Mouse (Mus musculus): ENCODE results near the gene Ankrd13c.

The Ankrd13c gene

DNA sequence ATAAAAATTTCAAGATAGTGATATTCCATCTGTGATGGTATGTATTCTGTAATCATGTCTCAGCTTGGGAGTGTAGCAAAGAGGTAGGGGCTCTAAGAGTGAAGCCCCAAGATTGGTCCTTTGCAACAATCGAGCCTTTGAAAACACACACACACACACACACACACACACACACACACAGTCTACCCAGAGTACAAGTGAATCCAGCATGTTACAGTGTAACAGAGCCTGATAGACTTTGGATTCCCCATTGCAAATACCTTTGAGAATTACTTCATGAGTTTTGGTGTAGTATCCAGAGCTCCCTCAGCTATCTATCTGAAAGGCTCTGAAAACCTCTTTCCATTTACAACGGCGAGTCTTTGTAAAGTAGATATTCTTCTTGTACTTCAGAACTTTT, 9.2 kb downstream of the Ankrd13c start:
- no peak for DNase-seq

DNA sequence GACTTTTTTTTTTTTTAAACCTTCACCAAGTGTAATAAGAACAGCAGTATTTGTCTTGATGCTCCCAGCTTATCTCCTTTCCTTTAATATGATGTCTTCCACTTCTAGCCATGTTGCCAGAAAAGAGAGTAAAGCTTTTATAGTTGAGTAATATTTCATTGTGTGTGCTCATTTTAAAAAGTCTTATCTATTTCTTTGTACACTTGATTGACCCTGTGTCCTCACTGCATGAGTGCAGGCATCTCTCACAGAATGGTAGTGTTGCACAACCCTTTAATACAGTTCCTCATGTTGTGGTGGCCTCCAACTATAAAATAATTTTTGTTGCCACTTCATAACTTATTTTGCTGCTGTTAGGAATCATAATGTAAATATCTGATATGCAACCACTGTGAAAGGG, 10.3 kb downstream of the Ankrd13c start:
- DNase-seq = no peak

GRCm38 (mm10) chr3:157971151-157971550, 24.1 kb downstream of the Ankrd13c start:
- no peak for DNase-seq

- DNase-seq = no peak
Measured at GRCm38 (mm10) chr3:157973236-157973635, 26.2 kb downstream of the Ankrd13c start.

- no peak for DNase-seq
Measured at GRCm38 (mm10) chr3:157979619-157980018, 32.6 kb downstream of the Ankrd13c start.

DNA sequence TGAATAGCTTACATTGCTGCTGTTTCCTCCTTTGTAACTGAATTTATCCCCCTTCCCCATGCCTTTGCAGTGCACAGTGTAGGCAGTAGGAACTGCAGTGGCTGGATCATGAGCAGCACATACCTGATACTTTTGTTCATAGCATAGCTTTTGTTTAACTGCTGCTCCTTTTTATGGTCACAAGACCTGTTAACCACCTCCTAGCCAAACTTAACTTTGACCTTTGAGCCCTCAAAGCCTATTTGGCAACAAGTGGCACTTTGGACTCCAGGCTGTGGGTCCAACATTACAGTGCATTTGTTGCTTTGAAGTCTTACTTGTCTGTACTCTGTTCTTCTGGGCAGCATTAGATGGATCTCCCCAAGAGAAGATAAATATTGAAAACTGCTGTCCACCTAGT, 46.3 kb downstream of the Ankrd13c start:
- peak; percentile 86 for DNase-seq

- no peak for DNase-seq
Measured at GRCm38 (mm10) chr3:157995726-157996125, 48.7 kb downstream of the Ankrd13c start.

- no peak for DNase-seq
Measured at GRCm38 (mm10) chr3:157998742-157999369, 51.8 kb downstream of the Ankrd13c start.

DNA sequence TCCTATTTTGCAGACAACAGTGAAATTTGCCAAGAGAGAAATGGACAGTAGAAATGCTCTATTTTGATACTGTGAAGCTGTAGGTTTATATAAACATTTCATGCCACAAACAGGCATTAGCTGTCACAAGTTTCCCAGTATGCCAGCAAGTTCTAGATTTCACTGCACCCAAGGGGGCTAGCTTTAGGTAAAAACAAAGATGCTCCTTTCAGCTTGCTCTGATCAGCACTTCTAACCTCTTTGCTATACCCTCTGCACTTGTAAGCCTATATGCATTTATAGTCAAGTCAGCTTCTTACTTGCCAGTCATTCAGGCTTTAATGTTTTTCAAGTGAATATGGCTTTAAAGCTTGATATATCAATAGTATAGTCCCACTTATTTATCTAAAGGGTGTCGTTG, 61.6 kb downstream of the Ankrd13c start:
- DNase-seq = no peak

GRCm38 (mm10) chr3:158009762-158010320, 62.8 kb downstream of the Ankrd13c start:
- no peak for DNase-seq

DNA sequence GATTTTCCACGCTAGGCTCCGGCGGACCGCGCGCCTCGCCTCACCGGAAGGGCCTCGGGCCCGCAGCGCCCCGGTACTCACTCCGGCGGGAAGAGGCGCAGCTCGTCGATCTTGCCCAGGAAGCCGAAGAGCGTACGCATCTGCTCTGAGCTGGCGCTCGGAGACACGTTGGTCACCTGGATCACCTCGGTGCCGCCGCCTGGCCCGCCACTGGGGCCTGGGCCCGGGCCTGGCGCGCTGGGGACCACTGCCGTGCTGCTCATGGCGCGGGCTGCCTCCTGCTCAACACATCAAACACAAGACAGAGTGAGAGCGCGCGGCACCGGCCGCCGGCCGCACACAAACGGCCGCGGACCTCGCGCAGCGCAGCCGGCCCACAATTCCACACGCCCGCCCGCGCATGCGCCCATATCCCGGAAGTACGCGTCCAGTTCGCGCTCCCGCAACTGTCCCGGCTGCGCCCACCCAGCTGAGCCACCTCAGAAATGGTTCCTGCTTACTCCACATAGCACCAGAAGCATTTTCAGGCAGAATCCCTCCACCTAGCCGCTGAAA, 84.4 kb downstream of the Ankrd13c start:
- peak; percentile 80 for DNase-seq

DNA sequence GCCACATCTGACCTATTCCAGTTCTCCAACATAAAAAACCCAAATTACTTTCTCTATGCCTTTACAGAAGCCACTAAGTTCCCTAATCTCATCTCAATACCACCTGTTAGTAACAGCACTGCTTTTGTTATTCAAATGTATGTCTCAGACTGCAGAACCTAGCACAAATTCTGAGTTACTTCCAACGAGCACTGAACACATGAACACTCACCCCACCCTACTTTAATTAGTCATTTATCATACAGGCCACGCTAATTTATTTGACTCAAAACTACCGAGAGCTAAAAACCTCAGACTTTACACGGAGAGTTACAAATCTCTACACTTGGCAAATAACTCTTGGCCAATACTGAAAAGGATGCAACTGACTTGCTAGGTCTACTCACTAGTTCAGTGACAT, 85.1 kb downstream of the Ankrd13c start:
- DNase-seq = no peak

DNA sequence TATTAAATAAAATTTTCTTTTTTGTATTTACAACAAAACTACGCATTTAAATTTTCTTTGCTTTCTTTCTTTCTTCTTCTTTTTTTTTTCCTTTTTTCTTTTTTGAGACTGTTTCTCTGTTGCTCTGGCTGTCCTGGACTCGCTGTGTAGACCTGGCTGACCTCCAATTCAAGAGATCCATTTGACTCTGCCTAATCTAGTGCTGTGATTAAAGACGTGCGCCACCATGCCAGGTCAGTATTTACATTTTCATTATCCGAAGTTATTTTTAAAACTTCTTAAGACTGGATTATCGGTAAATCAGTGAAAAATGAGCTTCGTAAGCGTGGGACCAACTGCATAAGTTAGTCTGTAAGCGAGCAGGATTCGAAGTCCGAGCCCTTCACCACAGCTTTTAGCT, 88.8 kb downstream of the Ankrd13c start:
- no peak for DNase-seq

GRCm38 (mm10) chr3:158036329-158036988, 89.4 kb downstream of the Ankrd13c start, which contains the start of the genes Srsf11 and Lrrc40:
Srsf11 (minus strand) TSS chr3:158036639.
Lrrc40 (plus strand) TSS chr3:158036662.
- DNase-seq = peak; percentile 93

DNA sequence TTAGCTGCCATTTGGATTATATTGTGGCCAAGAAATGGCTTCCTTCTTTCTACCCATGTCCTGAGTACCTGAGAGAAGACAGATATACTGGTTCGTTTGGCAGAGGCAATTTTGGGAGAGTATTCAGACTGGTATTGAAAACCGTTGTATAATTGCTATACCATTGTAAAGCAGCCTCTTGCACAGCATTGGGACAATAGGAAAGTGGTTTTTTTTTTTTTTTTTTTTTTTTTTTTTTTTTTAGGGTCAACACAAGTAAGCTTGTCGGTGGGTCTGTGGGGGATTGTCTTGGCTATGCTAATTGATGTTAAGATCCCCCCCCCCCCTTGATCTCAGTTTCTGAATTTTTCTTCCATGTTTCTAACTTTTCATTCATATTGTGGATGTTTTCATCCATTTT, 91.1 kb downstream of the Ankrd13c start:
- DNase-seq = no peak

DNA sequence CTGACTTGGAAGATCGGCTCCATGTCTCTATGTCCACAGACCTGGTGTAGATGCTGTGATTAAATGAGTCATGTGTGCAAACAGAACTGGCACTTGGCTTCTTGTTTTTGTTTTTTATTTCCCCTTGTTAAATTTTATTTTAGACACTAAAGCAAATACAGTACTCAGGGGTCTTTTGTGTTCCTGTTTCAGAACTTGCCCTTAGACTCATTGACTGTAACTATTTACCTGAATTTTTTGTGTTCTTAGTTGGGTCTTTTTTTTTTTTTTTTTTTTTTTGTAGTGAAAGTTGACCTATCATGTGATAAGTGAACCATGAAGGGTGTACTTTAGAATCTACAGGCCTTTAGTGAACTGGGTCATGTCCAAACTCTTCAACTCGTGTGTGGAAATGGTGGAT, 93.7 kb downstream of the Ankrd13c start:
- DNase-seq = no peak

DNA sequence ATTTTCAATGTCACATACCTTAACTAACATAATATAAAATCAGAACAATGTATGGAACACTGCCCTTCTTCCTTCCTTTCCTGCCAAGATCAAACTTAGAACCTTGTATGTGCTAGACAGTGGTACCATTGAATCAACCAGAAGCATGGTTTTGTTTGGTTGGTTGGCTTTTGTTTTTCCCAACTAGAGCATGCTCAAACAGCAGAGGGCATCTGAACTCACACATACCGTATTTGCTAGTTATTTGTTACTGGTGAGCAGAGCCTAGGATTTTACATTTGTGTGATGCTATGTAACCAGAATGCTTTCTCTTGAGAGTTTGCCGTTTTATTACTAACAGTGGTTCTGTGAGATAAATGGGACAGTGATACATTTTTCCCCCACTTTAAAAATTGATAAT, 102.5 kb downstream of the Ankrd13c start:
- DNase-seq = no peak

All from kidney, adult 11 months (tissue).